Mouse (Mus musculus) yolk sac, embryonic 10.5 days (tissue): ENCODE data around the gene Olfm1.

Experiments used
- DNase-seq: peaks from one replicate; pipeline ENCODE4 v3.0.0-alpha.2; 2017; ENCODE audit warnings: low spot score

Olfm1 gene

DNA sequence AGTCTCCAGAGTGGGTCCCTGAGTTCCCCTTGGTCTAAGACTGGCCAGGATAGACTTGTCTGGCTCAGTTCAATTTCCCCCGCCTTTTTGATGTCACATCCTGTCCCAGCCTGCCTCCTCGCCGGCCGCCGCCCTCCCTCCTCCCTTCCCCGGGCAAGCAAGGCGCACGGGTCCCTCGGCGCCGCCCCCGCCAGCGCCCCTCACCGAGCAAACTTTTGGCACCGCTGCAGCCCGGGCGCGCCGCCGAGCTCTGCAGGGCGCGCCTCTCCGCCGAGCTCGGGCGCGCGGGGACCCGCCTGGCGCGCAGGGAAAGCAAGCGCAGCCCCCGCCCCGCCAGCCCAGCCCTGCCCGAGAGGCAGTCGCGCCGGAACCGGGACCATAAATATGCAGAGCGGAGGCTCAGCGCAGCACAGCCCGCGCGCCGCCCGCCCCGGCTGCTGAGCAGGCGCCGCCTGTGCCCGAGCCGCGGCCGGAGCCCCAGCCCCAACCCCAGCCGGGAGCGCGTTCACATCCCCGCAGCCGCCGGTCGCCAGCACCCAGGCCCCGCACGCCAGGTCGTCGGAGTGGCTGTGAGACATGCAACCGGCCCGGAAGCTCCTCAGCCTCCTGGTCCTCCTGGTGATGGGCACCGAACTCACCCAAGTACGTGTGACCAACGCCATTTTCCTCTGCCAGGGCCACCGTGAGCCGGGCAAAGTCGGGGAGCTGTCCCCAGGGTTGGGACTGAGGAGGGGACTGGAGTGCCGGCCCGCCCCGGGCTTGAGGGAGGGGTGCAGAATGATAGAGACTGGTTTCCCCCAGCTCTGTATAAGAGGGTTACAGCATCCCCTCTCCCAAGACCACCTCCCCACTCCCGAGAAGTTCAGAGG lies at the start of gene Olfm1:
TSS of gene Olfm1 (plus strand) at position 172 of the 869 bp plus-strand sequence.
- peak; percentile 25 for DNase-seq

DNA sequence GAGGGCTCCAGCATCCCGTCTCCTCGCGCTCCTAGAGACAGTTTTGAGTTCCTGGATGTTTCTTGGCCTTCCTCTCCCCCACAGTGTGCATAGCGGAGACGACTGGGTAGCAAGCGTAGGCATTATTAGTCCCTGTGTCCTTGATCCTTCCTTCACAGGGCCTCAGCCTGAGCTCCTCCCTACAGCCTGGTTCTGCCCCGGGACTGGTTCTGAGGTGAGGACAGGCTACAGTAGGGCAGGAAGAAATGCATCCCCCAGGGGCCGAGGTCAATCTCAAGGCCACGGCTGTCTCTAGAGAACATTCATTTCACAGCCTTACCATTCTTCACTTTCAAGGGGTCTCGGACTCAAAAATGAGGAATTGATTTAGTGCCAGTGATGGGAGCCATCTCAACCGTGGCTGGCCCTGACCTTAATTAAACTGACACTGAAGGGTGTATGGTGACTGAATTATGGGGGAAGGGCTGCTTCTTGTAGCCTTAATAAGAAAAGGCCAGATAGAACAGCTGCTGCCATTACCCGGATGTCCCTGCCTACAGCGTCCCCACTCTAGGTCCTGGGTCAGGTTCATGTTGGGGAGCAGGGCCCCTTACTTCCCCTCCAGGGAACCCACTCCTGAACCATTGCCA lies 49.3 kb upstream of the Olfm1 start:
- DNase-seq: no peak

DNA sequence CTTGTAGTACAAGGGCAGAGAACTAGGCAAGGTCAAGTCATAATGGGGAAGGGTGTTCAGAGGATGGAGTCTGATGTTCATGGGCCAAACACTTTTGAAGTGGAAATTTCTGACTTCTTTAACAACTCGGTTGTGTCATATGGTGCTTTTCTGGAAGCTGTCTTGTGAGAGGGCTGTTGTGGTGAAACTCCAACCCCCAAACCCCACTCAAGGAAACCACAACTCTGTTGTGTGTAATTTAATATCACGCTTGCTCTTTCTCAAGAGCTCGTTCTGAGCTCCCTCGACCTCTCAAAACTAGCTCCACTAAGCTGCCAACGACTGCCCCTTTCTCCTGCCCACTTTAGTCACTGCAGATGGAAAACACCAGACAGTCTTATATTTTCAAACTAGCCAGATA lies 47.1 kb upstream of the Olfm1 start:
- no peak for DNase-seq

DNA sequence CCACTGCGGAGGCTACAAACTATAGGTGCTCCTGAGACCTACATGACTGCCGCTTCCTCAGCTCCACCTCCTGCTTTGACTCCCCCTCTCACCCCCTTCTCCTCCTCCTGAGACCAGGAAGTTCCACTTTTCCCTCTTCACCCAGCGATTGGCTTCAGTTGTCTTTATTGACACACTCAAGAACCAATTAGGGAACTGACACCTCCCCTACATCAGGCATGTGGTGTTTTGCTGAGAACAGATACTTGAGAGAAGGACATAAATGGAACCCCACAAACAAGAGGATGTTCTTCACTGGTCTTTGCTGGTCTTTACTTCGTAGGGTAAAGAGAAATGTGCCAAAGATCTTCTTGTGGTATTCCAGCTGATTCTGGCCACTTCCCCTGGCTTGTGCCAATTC lies 46.6 kb upstream of the Olfm1 start:
- DNase-seq: no peak

DNA sequence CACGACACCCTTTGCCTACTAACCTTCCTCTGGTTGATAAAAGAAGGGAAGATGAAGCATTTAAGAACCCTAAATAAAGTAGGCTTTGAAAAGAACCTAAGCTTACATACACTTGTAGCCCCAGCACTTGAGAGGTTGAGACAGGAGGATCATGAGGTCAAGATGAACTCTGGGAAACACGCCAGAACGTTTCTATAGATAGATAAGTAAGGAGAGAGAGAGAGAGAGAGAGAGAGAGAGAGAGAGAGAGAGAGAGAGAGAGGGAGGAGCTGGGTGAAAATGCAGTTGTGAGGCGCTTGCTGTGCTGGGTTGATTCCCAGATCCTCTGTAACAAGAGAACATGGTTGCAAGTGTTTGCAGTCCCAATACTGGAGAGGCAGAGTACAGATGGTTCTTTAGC lies 46.1 kb upstream of the Olfm1 start:
- no peak for DNase-seq

DNA sequence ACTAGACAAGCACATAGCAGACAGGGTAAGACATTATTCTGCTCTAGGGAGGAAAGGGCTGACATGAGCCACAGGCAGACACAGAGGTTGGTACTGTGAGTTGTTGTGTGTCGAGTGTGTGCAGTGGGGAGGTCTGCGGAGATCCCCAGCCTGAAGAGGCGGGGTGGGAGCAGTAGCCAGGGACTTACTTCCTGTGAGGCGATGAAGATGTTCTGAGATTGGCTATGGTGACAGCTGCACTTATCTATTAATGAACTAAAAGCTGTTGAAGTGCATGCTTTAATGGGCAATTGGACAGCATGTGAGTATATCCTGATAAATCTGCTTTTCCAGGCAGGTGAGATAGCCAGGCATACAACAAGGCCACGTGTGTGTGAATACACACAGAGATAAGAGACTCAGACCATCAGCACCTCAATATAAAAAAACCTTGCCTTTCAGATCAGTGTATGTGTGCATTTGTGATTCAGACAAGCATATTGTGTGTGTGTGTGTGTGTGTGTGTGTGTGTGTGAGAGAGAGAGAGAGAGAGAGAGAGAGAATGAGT lies 45.5 kb upstream of the Olfm1 start:
- DNase-seq: no peak

DNA sequence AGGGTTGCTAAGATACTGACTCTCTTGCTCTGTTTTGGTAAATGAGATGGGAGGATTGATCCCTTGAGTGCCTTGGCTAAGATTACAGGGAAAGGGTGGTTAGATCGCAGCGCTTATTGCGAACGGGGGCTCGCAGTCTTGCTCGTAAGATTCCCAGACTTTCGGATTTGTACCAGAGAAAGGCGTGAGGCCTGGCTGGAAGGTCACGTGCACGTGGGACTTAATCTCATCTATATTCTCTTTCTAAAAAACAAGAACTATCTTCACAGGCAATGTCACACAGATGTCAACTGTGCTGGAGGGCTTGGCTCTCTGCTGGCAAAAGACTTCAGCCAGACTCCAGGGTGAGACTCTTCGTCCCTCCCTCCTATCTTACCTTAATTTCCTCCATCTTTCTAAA lies 43.1 kb upstream of the Olfm1 start:
- DNase-seq: no peak

DNA sequence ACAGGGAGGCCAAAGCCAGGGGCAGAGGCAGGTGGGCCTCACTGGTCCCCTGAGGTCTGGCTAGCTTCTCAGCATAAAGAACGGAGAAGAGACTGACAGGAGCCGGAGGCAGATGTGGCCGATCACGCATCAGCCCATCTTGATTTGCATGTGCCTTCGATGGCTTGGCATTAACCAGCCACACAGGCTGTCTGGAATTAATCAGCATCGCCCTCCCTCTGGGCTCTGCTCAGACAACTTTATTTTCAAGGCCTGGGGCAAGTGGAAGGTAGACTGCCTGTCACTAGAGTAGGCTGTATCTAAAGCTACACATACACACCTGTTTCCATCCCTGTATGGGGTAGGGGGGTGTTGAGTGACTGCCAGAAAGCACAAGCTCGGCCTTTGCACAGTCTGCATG lies 32.2 kb upstream of the Olfm1 start:
- no peak for DNase-seq

DNA sequence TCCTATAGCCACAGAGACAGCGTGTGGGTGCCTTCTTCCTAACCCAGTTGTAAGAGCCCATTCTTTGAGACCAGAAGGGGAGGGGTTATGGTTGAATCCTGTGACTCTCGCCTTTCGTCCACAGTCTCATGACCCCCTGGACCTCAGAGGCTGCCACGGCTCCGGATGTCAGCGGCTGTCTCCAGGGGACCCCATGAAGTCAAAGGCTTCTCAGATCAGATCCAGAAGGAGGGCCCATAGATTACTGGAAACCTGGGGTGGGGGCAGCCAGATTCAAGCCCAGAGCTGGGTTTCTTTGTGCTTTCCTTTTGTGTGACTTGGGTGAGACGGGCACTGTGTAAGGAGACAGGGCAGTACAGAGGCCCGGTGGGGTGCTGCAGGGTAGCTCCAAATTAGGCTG lies 27.2 kb upstream of the Olfm1 start:
- DNase-seq: no peak

DNA sequence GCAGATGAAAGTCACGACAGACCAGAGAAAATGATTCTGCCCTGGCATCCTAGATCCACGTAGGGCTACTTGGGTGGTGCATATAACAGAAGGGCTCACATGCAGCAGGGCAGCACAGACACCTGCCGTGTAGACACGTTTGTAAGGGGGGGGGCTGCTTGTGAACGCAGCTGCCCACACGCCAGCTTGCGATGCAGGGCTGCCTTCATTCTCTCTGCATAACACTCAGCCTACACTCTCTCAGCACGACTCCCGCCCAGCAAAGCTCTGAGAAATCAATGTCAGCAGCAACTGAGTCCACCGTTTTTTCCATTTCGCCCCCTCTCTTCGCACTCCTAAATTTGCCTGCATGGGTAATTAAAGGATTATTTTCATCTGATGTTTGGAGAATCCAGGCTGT lies 23.5 kb upstream of the Olfm1 start:
- no peak for DNase-seq

DNA sequence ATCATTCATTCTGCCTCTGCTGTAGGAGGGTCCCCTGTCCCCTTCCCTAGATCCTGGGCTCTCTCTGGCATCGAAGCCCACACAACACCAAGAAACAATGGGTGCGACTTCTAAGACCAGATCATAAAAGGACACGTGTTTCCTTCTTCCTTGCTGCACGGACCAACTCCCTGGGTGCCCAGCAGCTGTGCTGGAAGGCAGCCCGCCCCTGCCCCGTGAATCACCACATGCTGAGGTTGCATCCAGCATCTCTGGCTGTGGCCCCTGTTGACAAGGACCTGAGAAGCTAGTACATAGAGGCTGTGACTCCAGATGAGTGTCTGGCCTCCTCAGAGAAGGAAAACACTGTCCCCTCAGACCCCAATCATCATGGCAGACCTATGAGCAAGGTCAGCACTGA lies 20.8 kb upstream of the Olfm1 start:
- no peak for DNase-seq

DNA sequence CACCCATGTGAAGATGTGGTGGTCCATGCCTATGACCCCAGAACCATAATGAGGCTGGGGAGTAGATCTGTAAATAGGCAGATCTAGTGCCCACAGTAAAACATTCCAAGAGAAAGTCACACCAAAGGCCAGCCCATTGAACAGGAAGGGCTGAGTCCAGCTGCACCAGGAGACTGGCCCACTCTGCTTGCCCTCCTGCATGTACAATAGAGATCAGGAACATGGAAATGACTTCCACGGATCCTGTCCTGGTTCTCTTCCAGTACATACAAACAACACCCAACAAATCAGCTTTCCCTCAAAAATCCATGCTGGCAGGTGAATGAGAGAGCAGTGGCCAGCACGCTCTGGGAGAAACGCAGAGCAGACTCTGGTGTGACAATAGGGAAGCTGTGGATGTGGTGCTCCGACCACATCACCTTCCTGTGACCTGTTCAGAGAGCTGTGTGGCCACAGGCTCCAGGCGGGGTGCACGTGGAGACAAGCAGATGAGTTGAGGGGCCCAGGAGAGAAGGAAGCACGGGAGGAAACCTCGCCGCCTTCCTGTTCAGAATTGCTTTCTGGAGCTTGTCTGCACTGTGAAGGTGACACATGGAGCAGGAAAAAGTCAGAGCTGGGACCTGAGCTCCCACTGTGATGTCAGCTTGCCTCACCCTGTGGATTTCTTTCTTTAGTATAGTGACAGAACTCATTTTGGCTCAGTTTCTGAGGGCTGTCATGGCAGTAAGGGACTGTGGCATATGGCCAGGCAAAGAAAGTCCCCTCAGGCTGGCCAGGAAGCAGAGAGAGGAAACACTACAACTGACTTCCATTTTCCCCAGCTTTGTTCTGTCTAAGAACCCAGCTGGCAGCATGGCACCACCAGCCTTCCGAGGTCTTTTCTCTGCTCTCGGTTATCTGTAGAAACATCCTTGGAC lies 19.3 kb upstream of the Olfm1 start:
- DNase-seq: no peak

DNA sequence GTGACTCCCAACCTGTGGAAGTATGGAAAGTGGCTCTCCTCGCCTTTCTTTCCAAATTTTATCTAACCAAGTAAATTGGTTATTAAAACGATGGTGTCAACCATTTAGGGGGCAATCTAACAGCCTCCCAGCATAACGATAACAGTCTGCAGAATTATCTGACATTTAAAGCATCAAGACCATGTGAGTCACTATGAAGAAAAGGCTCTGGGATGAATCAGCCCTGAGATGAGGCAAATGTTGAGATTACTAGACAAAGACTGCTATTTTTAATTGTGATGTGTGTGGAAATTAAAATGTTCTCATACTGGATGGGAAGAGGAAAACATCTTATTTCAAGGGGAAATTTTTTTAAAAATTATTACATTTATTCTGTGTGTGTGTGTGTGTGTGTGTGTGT lies 18.4 kb upstream of the Olfm1 start:
- DNase-seq: no peak

DNA sequence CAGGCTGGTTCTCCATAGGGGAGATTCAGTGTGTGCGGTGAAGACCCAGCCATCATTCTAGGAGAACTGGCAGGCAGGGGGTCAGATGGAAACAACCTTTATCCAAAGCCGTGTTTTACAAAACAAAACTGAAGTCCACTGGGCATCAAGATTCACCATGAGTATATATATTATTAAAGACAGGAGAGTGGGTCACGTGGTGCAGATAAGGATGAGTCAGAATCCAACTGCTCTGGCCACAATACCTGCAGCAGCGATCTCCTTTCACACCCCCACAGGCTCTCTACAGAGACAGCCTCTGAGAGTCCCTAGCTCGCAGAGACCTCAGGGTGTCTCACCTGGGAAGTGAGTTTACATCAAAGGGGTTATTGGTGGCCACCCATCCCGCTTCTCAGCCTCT lies 14.2 kb upstream of the Olfm1 start:
- DNase-seq: no peak

DNA sequence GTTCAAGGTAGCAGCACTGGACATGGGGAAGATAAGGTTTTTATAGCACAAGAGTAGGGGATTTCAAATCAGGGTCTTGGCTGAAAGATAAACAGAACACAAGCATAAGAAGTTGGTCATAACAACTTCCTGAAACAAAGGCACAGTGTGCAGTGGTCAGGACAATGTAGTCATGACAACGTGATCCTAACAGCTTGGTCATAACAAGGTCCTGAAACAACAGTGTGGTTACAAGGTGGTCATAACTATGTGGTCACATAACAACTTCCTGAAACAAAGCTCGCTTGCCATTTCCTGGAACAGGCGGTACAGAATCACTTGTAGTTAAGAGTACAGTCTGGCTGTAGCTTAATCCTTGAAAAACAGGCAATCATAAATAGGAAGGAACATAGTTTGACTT lies 12.7 kb upstream of the Olfm1 start:
- no peak for DNase-seq

DNA sequence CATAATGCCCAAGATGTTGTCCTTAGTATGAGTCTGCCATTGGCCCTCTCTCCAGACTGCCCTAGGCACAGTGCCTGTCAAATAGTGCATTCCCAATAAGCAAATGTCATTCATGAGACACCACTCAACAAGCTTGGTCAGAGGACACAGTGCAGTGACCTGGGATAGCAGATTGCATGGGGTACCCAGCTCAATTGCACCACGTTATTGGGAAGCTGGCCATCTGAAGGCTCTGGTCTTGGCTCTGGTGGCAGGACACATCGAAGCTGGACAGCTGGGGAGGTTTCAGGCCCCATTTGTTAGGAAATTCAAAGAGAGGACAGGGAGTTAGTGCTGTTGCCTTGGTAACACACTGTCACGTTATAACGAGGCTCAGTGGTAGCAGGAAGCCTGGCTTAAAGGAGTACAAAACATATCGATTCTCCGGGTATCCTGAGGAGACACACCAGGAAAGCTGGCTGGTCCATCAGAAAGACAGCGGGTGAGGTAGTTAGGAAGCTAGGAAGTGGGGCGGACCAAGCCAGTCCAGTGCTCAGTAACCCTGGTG lies 4.3 kb upstream of the Olfm1 start:
- DNase-seq: no peak

DNA sequence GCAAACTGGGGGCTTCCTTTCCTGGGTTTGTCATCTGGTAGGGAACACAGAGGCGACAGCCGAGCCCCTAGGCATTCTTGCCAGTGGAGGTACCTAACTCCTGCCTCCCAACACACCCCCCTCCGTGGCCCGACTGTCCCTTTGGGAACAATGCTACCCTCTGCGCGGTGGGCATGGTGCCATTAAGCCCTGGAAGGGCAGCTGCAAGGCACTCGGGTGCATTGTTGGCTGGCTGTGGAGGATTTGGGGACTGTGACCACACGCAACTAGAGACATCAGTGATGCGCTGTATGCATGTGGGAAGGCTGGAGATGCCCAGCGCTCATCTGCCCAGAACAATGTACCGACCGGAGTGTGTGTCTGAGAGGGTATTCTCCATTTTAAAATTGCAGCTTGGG lies 897 bp downstream of the Olfm1 start:
- no peak for DNase-seq

DNA sequence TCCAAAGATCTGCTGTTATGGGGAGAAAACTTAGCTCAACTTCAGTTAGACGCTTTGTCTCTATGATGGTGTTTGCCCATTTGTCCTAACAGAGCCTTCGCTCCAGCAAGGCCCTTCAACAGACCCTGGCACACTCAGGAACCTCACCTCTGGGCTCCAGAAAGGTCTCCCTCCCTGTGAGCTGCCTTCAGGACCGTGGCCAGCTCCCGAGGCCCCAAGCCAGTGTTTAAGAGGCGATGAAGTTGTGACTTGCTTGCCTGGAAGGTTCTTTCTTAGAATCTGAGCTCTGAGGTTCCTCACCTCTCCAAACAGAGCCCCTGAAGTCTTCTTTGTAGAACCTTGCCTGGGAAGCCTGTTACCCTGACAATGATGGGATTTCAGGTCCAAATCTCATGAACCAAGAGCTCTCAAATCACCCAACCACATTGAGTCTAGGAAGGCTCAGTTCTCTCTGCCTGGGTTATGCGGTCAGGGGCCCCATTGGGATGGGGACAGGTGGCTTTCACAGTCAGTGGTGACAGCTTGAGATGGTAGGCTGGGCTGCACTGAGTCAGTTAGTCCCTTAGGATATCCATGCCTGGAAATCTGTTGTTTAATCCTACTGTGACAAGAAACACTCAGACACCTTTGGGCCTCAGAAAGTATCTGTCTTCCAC lies 2.3 kb downstream of the Olfm1 start:
- peak; percentile 9 for DNase-seq

DNA sequence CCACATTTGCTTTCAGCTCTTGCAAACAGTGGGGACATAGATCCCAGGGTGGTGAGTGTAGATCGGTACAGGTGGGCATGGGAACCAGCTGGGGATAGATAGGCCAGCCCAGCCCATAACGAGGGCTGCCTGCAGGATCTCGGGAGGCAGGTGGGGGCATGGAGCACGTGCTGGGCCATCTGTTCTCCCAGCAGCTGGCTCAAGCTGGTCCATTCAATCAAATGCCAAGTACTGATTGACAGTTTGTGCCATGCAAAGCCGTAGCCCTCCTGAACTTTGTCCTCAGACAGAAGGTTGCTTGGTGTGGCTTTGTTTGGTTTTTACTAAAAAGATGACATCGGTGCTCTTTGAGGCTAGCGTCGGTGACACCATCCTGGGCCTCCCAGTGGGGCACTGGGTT lies 2.9 kb downstream of the Olfm1 start:
- no peak for DNase-seq

DNA sequence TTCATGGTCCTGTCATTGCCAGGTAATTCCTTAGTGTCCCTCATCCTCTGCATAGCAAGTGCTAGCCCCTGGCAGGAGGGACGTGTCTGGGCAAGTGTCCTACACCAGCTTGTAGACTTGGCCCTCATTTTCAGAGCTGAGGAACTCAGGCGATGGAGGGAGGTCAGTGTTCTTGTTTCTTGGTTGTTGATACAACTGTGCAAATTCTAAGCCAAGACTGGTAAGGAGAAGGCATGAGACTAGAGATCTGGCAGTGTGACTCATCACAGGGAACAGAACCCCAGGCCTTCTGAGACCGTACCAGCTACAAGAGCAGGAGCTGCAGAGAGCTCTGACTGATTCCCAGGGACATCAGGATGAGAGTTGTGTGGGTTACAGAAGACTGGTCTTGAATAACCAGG lies 8.6 kb downstream of the Olfm1 start:
- DNase-seq: no peak

DNA sequence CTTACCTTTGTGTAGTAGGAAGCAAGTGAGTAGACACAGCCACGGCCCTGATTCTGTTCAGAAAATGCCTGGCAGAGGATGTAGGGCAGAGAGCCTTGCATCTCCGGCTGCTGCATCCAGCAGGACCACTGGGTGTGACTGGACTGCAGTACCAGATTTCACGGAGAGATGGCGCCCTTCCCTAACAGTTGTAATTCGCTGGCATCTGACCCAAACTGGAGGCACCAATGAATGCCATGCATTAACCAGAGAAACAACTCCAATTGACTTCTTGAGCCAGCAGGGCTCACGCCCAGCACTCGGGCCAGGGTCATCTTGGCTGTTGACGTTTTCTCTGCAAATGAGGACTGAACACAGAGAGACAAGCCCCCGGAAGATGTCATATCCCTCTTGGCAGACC lies 11.4 kb downstream of the Olfm1 start:
- DNase-seq: peak; percentile 73
